Mouse (Mus musculus) retina, embryonic 14.5 days (tissue): Measurements from ENCODE around the gene Fam193b.

Source experiments
- DNase-seq: peaks from one replicate; pipeline ENCODE4 v3.0.0-alpha.2; 2015; ENCODE audit warnings: low spot score

The Fam193b gene

DNA sequence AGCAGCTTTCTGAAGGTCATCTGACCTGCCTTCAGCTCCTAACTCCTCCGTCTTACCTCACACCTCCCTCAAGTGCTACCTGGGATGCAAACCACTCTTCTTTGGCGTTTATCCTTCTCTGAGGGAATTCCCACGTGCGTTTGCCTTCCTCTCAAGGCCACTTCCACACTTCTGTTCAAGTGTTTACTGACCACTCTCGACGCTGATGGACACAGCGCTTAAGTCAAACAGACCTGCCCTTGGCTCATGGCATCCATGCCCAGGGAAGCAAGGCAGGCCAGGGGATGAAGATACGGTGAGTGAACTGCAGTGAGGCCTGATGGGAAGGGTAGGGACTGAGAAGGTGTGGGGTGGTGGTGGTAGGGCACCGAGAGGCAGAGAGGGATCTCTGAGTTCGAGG, 70.3 kb downstream of the Fam193b start:
- DNase-seq: no peak

GRCm38 (mm10) chr13:55498906-55499305, 72.0 kb downstream of the Fam193b start:
- no peak for DNase-seq

DNA sequence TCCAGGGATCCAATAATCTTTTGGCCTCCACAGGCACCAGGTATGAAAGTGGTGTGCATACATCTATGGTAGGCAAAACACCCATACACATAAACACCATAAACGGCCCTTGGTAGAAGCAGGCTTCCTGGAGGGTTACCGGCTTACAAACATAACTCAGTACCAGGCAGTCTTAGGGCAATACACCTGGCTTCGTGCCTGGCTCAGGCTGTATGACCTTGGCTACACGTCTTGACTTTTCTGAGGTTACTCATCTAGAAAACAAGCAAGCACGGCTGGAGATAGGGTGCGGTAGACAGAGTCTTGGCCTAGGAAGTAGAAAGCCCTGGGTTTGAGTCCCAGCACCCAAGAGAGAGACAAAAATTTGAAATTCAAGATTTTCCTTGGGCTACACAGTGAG, 74.3 kb downstream of the Fam193b start:
- DNase-seq: no peak

- no peak for DNase-seq
Measured at GRCm38 (mm10) chr13:55495702-55496101, 75.2 kb downstream of the Fam193b start.

DNA sequence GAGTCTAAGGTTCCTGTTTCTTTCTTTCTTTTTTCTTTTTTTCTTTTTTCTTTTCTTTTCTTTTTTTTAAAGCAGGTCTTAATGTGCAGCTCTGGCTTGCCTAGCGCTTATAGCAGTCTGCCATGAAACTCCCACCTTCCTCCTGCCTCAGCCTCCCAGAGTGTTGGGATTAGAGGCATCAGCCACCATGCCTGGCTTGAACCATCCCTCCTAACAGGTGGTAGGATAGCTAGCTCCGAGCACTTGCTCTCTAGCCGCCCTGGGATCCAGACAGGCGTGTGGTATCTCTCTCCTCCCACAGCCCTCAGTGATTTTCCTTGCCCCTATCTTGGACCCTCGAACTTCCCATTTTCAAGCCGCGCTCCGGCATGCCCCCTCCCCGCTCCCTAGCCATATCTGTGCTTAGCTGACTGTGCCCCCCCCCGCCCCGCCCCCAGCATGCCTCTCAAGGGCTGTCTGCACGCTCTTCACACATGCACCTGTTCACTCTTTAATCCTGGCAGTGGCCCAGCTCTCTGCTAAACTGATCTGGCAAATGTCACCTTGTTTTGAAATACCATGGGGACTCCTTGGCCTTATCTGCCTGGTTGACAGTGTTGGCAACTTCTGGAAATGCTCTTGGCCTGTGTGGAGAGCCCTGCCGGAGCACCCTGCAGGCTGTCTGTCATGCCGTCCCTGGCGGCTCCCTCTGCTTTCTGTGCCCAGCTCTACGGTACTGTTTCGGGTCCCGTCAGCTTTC, 75.9 kb downstream of the Fam193b start:
- no peak for DNase-seq

DNA sequence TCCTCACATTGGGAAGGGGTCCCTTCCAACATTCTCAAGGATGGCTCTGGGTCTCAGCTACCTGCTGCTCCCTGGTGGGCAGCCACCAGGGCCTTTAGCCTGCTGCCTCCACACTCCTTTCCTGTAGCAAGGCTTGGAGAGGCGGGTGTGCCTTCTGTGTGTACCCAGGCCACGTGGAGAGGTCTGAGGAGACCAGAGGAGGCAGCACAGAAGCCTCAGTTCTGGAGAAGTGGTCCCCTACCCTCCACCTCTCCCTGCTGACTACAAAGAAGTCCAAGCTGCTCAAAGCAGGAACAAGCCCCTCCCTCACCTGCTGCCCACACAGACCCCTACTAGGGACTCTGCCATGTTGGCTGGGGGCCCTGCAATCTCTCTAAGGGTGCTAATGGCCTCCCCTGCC, 76.7 kb downstream of the Fam193b start:
- no peak for DNase-seq
